Mouse (Mus musculus) myocyte (in vitro differentiated cells): ENCODE measurements around the gene Cryzl2.

Source experiments
- CEBPB ChIP-seq: IDR thresholded peaks from 2 replicates; pipeline ENCODE4 v1.6.1; 2011; ENCODE audit warnings: mild to moderate bottlenecking, moderate library complexity; ENCODE audit not compliant: poor library complexity, insufficient read depth, severe bottlenecking
- MAX ChIP-seq: IDR thresholded peaks from one replicate; pipeline ENCODE4 v1.6.1; 2011; ENCODE audit warnings: low read depth, mild to moderate bottlenecking, control low read depth
- MYOG ChIP-seq, 3 experiments: IDR thresholded peaks; one replicate each; pipeline ENCODE4 v1.6.1; 2011; ENCODE audit warnings: control low read depth in 2 of 3, low read depth in 2 of 3, mild to moderate bottlenecking in 2 of 3; ENCODE audit not compliant: insufficient read length in 2 of 3, control insufficient read depth in 1 of 3, insufficient read depth in 1 of 3
- POLR2A ChIP-seq: IDR thresholded peaks from one replicate; pipeline ENCODE4 v1.6.1; 2011; ENCODE audit warnings: low read depth, mild to moderate bottlenecking, control low read depth, moderate library complexity; ENCODE audit not compliant: insufficient read length
- POLR2AphosphoS2 ChIP-seq: IDR thresholded peaks from one replicate; pipeline ENCODE4 v1.6.1; 2011; ENCODE audit warnings: low read depth, control low read depth; ENCODE audit not compliant: insufficient read length
- SRF ChIP-seq: IDR thresholded peaks from one replicate; pipeline ENCODE4 v1.6.1; 2011; ENCODE audit warnings: low read depth; ENCODE audit not compliant: control insufficient read depth, insufficient read length
- TCF12 ChIP-seq: IDR thresholded peaks from one replicate; pipeline ENCODE4 v1.6.1; 2011; ENCODE audit warnings: mild to moderate bottlenecking, control low read depth; ENCODE audit not compliant: poor library complexity, insufficient read depth, severe bottlenecking
- USF1 ChIP-seq: IDR thresholded peaks from one replicate; pipeline ENCODE4 v1.6.1; 2011; ENCODE audit warnings: low read depth, mild to moderate bottlenecking, control low read depth, moderate library complexity

- TF ChIP-seq POLR2A: no peak
- TF ChIP-seq POLR2AphosphoS2: no peak
- TF ChIP-seq SRF: no peak
- no peak for TF ChIP-seq USF1
- TF ChIP-seq TCF12: no peak
- no peak for TF ChIP-seq MAX
- TF ChIP-seq CEBPB: no peak
- TF ChIP-seq MYOG (IDR thresholded peaks at IDR 0.05; ENCODE audit: control insufficient read depth in 1 of 3, insufficient read depth in 1 of 3, insufficient read length in 2 of 3, low read depth in 2 of 3): no peak
These were observed 48.7 kb downstream of the Cryzl2 start for GRCm38 (mm10) chr1:157506995-157507595.
